Mouse (Mus musculus) erythroid progenitor cell, adult 5-6 weeks (primary cell): Measurements from ENCODE around the gene Ndufa13. TPM values are rescaled to one million over a fixed set of nuclear protein-coding genes. Genes with fewer than 3 reads are reported as not detected.

Experiments used
- ATAC-seq: replicated peaks from 2 replicates; pipeline ENCODE4 v1.8.0; 2016; ENCODE audit warnings: moderate number of reproducible peaks, mild to moderate bottlenecking, moderate TSS enrichment, inconsistent platforms; ENCODE audit not compliant: poor library complexity, low FRiP score, severe bottlenecking
- total RNA-seq, 2 experiments: library from RNA; stranded (forward) in 1 of 2; stranded (reverse) in 1 of 2; fragments of 150-400 nt in 1 of 2; fragments of 186-747, 209-891 nt in 1 of 2; gene quantifications; 2 replicates each; pipeline versions ENCODE4 v1.2.3 to v1.2.4; 2015 to 2017; ENCODE audit warnings: low replicate concordance in 2 of 2

Ndufa13 gene
- total RNA-seq, 2 experiments from 2014 or later = 20.5 to 29.0 TPM

DNA sequence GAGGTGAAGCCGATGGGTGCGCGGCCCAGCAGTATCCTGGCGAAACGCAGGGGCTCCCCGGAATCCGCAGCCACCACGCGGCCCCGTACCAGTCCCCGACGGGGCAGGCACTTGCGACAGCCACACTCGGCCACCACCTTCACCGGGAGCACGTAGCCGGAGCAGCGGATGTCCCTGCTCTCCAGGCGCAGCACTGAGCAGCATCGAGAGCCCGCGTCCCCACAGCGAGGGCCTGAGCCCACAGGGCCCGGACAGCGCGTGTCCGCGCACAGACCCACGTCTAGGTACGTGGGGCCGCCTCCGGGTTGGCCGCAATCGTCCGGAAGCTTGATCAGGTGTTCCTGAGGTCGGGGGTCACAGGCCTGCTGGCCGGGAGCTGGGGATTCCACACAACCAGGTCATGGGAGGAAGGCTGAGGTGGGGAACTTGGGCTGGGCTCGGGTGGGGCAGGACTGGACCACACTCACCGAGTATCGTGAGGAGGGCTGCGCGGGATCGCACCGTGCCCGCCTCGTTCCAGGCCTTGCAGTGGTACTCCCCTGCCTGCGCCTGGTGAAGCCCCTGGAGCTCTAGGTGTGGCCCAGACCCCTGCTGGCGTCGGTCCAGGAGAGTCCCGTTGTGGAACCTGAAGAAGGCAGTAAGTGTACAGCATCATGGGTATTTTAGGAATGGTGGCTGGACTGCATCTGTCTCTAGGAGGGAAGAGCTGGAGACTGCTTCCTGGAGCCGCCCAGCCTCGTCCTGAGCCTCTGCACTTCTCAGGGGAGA lies 19.3 kb downstream of the Ndufa13 start:
- ATAC-seq = no peak

GRCm38 (mm10) chr8:69882021-69882756 lies 20.2 kb downstream of the Ndufa13 start:
- ATAC-seq = no peak

GRCm38 (mm10) chr8:69881261-69881865 lies 21.0 kb downstream of the Ndufa13 start:
- no peak for ATAC-seq

GRCm38 (mm10) chr8:69880841-69881240 lies 21.5 kb downstream of the Ndufa13 start:
- no peak for ATAC-seq

DNA sequence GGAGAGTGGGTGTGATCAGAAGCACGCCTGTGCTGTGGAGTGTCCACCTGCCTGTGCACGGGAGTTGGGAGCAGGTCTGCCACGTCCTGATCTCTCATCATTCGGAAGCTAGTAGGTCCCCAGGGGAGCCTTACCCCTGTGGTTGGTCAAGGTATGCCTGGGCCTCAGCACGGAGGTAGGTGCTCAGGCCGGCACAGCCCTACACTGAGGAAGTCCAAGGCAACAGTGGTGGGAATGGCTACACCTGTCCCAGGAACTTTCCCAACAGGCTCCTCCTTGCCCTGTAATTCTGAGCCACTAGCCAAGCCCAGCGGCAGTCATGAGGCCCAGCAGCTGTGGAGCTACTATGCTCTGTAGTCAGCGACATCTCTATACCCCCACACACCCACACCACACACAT lies 22.7 kb downstream of the Ndufa13 start:
- ATAC-seq = no peak

DNA sequence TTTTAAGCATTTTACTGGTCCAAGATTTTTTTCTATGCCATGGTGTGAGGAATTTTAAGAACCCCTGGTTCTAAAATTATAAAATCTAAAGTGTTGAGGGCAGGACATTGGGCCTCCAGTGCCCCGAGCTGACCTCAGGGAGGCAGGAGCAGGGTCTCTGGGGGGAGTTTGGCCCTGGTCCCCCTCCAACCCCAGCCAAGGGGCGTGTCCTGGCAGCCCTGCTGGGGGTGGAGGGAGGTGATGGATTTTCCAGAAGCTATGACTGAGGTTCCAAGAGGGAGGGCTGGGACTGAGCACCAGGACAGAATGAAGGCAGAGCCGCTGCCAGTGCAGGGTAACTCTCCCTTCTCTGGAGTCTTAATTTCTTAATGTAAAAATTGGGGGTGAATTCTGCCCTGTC lies 24.4 kb downstream of the Ndufa13 start:
- no peak for ATAC-seq

DNA sequence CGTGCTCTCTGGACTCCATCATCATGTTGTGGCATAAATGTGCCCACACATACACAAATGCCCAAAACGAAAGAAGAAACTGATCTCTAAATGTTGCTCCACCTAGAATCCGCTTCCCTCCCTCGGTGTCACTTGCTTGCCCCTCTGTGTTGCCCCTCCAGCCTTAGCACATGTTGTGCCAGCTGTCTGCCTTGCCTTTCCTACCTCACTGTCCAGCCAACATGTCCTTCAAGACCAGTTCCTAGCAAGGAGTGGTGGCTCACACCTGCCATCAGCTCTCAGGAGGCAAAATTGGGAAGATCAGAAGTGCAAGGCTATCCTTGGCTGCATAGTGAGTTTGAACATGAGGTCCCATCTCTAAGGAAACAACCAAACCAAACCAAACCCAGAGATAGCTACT lies 25.0 kb downstream of the Ndufa13 start:
- ATAC-seq = no peak

DNA sequence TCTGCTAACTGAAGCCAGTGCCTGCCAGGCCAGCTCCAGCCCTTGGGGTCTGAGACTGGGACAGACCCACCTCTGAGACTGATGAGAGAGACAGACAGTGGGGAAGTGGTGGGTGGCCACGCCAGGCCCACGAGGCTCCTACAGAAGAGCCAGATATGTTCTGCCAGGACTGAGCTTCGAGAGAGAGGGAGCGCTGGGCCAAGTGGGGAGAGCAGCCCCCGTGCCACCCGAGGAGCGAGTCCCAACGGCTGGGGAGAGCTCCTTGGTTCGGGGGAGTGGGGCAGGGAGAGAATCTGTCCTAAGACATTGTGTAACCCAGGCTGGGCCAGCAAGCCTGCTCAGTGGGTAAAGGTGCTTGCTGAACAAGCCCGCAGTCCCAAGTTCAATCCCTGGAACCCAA lies 25.4 kb downstream of the Ndufa13 start:
- no peak for ATAC-seq

DNA sequence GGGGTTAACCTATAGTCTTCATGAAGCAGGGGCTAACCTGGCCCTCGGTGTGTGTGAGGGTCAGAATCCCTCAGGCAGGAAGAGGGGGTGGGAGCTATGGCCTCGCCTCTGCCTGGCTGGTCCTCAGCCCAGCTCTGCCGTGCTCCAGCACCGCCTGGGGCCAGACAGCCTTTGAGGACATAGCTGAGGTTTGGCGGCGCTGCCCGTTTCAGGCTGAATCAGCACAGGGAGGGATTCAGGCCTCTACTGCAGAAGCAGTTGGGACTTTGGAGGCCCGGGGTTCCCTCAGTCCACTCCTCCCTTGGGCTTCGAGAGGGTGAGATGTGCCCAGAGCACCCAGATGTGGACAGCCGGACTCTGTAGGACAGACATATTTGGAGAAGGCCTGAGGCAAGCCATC lies 26.3 kb downstream of the Ndufa13 start:
- no peak for ATAC-seq

- ATAC-seq = no peak
Observed at GRCm38 (mm10) chr8:69874654-69875053, 27.7 kb downstream of the Ndufa13 start.

DNA sequence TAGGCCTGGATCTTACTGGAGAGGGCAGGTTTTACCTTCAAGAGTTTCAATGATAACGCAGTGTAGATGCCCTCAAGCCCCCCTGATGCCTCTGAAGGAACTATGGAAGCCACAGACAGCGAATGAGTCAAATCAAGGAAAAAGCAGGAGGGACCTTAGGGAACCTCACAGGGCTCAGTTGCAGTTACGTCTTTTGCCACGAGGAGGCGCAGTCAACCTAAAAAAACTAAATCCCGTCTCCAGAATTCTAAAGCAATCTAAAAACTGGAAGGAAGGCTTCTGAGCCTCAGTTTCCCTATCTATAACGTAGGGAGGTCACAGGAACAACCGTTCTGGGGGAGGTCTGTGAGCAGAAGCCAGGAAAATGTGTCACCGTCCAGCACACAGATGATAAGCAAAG lies 28.2 kb downstream of the Ndufa13 start:
- peak; percentile 49; the same call in 1 of the 2 replicates for ATAC-seq

DNA sequence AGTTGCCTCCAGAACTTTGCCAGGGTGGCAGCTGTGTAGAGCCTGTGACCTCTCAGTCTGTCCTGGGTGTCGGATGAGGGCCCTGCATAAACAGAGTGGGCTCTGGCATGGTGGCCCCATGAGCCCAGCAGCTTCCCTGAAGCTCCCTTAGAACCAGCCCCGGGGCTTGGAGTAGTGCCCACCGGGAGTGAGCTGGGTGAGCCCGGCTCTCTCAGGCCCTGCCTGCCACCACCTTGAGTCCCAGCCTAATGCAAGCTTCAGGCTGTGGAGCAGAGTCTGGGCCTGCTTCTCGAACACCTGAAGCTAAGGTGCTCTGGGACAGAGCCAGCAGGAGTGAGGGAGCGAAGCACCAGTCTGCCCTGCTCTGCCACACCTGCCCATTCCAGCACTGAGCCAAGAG lies 31.5 kb downstream of the Ndufa13 start:
- no peak for ATAC-seq

- no peak for ATAC-seq
Observed at GRCm38 (mm10) chr8:69870003-69870765, 32.2 kb downstream of the Ndufa13 start.

DNA sequence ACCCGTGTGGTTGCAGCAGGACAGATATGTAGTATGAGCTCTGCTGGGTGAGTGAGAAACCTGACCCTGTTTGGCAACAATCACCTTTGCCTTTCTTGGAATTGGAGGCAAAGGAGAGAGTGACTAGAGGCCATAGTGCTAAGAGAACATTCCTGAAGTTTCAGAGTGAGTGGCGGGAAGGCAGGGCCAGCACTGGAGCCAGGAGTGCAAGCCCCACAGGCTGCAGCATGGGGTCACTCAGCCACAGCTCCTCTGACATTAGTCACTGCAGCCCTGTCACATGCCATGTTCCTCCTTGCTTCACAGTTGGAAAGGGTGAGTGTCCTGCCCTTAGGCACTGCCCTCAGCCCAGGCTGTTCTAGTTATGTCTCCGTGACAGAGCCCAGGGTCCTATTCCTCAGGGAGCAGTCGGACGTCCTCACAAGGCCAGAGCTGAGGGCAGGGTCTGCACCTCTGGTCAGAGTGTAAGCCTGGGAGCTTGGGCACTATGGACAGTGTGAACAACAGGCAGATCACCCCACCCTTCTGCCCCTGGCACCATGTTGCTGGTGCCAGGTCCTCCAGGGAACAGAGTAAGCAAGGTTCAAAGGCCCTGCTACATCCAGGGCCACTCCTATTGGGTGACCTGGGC lies 34.5 kb downstream of the Ndufa13 start:
- no peak for ATAC-seq

GRCm38 (mm10) chr8:69864180-69864579 lies 38.2 kb downstream of the Ndufa13 start:
- peak; percentile 80 for ATAC-seq

GRCm38 (mm10) chr8:69863387-69864020 lies 38.9 kb downstream of the Ndufa13 start:
- peak; percentile 37; the same call in 1 of the 2 replicates for ATAC-seq

DNA sequence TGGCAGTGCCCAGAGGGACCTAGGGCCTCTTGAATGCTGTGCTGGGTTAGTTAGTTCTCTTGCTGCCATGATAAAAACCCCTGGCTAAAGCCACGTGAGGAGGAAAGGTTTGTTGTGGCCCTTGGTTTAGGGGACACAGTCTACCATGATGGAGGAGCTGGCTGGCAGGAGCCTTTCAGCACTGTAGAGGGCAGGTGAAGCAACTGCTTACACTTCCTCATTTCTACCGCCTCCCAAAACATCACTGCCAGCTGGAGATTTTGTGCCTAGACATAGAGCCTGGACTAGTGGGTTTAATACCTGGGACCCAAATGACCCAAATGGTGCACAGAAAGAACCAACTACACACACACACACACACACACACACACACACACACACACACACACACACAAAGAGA lies 41.1 kb downstream of the Ndufa13 start:
- no peak for ATAC-seq

DNA sequence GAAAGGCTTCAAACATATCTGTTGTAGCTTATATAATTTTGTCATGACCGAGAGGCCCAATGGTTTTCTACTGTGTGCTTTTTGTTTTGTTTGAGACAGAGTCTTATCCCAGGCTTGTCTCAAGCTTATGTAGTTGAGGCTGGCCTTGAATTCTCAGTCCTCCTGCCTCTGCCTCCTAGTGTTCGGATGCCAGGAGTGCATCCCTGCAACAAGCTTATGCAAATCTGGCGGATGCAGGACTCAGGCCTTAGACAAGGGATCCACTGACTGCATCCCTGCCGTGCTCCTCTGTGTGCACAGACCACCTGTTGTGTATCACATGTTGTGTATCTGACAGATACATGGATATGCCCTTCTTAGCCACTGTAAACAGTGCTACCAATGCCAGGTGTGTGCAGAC lies 41.6 kb downstream of the Ndufa13 start:
- ATAC-seq = no peak

DNA sequence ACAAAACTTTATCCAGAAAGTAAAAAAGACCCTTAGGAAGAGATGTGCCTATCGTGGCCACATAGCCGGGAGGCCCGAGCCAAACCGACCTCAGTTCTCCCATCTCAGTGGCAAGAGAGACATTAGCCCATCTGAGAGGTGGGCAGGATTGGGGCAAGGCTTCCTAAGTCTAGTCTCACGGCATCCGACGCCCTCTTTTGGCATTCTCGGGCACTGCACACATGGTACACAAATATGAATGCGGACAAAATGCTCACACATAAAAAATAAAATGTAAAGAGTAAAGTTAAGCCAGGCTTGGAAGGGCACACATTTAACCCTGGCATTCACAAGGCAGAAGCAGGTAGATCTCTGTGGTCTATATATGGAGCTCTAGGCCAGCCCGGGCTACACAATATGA lies 48.5 kb downstream of the Ndufa13 start:
- ATAC-seq = no peak
